Mouse (Mus musculus): Measurements from ENCODE around the gene Guca1b. TPM values are rescaled to one million over a fixed set of nuclear protein-coding genes. Genes with fewer than 3 reads are reported as not detected.

Guca1b gene
- total RNA-seq, 2 experiments from 2014 or later: 0.56 to 0.92 TPM

Other genes with a start within 250 kb of the Guca1b start
- 10 to 100 TPM; 32.8 to 37.8 TPM for gene Mrps10, start 16.5 kb upstream of the Guca1b start, total RNA-seq (2021)
- gene Guca1a, start 15.2 kb downstream of the Guca1b start, total RNA-seq (2021): under 1 TPM; 0.56 to 0.76 TPM
- gene AI661453, start 51.2 kb downstream of the Guca1b start, total RNA-seq (2021): under 1 TPM; 0.48 to 0.54 TPM
- gene 1700001C19Rik, start 52.0 kb downstream of the Guca1b start, total RNA-seq (2021): not detected
- gene Taf8, start 116.9 kb downstream of the Guca1b start, total RNA-seq (2021): 10 to 100 TPM; 12.7 to 15.5 TPM
- gene Ccnd3, start 119.7 kb downstream of the Guca1b start, total RNA-seq (2021): 10 to 100 TPM; 30.1 to 36.2 TPM
- 10 to 100 TPM; 28.6 TPM for gene Bysl, start 226.1 kb downstream of the Guca1b start, total RNA-seq (2021)
- 10 to 100 TPM; 29.2 to 30.3 TPM for gene Med20, start 226.2 kb downstream of the Guca1b start, total RNA-seq (2021)
- 1 to 10 TPM; 4.8 to 6.6 TPM for gene Gm20517, start 226.2 kb downstream of the Guca1b start, total RNA-seq (2021)
- gene Usp49, start 245.3 kb downstream of the Guca1b start, total RNA-seq (2021): 10 to 100 TPM; 23.3 to 26.2 TPM